Mouse (Mus musculus): ENCODE results near the gene Dennd2c. TPM values are rescaled to one million over a fixed set of nuclear protein-coding genes. Genes with fewer than 3 reads are reported as not detected.
"Not testable (repeated sequence)": the region's sequence is repeated elsewhere in the genome, so short reads cannot be mapped to it uniquely, and the experiment has no call there.

The Dennd2c gene
- polyA plus RNA-seq, 1 experiment from 2014 or later, result 6.5 TPM

DNA sequence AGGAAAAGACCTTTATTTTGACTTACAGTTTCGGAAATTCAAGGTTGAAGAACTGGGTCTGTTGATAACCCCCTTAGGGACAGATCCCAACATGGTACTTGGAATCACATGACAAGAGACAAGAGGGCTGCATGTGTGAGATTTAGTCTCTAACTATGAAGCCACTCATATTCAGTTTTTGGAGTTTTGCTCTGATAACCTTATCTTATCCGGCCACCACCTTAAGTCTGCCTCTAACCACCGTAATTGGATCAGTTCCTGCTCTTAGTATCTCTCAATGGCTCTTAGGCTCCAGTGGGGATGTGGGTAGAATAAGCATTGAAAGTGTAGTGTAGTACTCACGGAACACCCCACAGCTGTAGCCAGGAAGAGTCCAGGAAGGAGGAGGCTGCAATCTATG lies 74.3 kb downstream of the Dennd2c start:
- Histone ChIP-seq H3K4me2 (no peak overlapping the region), H3K36me3 (peaks cover 31% of the 10 kb centered on the region), H3K9ac (no peak overlapping the region), H3K9me3 (no peaks in the 10 kb centered on the region), H3K4me3 (replicated peaks) (no peak overlapping the region), H3K27ac (no peak overlapping the region), H3K4me1 (0 out of 2 replicates have a peak, but pooled peaks cover 6% of the 10 kb centered on the region), H3K27me3 (replicated peaks) (no peaks in the 10 kb centered on the region)
- peak; percentile 55; the same call in 1 of the 2 replicates for ATAC-seq (ENCODE audit: insufficient read depth, low FRiP score, low read depth)
- WGBS, result 91% methylated on average over 4 of the region's 4 CpGs

GRCm38 (mm10) chr3:103179527-103179926 lies 77.1 kb downstream of the Dennd2c start:
- ATAC-seq (ENCODE audit: insufficient read depth, low FRiP score, low read depth), result no peak

DNA sequence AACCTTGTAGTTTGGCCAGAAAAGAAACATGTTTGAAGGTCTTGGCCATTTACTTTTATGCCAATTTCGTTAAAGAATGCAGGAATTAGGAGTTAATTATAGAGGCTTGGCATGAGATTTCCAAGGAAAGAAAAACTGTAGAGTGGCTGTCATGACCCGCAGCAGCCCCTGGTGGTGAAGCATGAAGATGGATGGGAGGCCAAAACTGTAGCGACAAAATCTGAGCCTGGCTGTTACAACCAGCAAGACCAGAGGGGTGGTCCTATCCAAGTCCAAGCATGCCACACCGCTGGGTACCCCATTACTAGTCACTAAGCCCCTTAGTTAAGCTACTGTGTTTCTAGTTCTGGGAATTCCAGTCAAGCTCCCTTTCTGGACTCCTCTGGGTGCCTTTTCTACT lies 78.8 kb downstream of the Dennd2c start:
- Histone ChIP-seq H3K4me1 (no peaks in the 10 kb centered on the region), H3K9ac (no peak overlapping the region), H3K9me3 (no peaks in the 10 kb centered on the region), H3K36me3 (peaks cover 22% of the 10 kb centered on the region), H3K4me3 (replicated peaks) (no peak overlapping the region), H3K4me2 (no peak overlapping the region), H3K27ac (no peak overlapping the region), H3K27me3 (replicated peaks) (no peaks in the 10 kb centered on the region)
- ATAC-seq (ENCODE audit: insufficient read depth, low FRiP score, low read depth), result no peak
- 37% methylated on average over 4 of the region's 4 CpGs for WGBS

More at GRCm38 (mm10) chr3:103179527-103179926, 77.1 kb downstream of the Dennd2c start:
- 91% methylated on average over 9 of the region's 9 CpGs for WGBS
- no peak overlapping the region for H3K27ac ChIP-seq
- no peak overlapping the region for H3K4me3 ChIP-seq (replicated peaks)
- no peaks in the 10 kb centered on the region for H3K9me3 ChIP-seq
- no peaks in the 10 kb centered on the region for H3K27me3 ChIP-seq (replicated peaks)
- H3K9ac ChIP-seq, result no peak overlapping the region
- no peak overlapping the region for H3K4me2 ChIP-seq
- peaks cover 28% of the 10 kb centered on the region for H3K36me3 ChIP-seq
- no peaks in the 10 kb centered on the region for H3K4me1 ChIP-seq

- Histone ChIP-seq H3K27me3 (replicated peaks) (no peaks in the 10 kb centered on the region), H3K9me3 (no peaks in the 10 kb centered on the region), H3K4me1 (no peaks in the 10 kb centered on the region), H3K9ac (no peak overlapping the region), H3K27ac (no peak overlapping the region), H3K4me3 (replicated peaks) (no peak overlapping the region), H3K36me3 (peaks cover 11% of the 10 kb centered on the region), H3K4me2 (no peak overlapping the region)
- 77% methylated on average over 14 of the region's 14 CpGs for WGBS
- ATAC-seq (ENCODE audit: insufficient read depth, low FRiP score, low read depth), result no peak
Measured at GRCm38 (mm10) chr3:103182821-103183220, 80.4 kb downstream of the Dennd2c start.

- H3K4me2 ChIP-seq; H3K4me1 ChIP-seq; H3K4me3 ChIP-seq (replicated peaks); H3K27ac ChIP-seq; H3K9ac ChIP-seq; ATAC-seq (ENCODE audit: insufficient read depth, low FRiP score, low read depth); H3K9me3 ChIP-seq; H3K27me3 ChIP-seq (replicated peaks); H3K36me3 ChIP-seq: not testable (repeated sequence)
Measured at GRCm38 (mm10) chr3:103184467-103184866, 82.1 kb downstream of the Dennd2c start.

- Histone ChIP-seq H3K36me3 (no peaks in the 10 kb centered on the region), H3K4me2 (no peak overlapping the region), H3K9me3 (no peaks in the 10 kb centered on the region), H3K9ac (no peak overlapping the region), H3K27ac (no peak overlapping the region), H3K4me3 (replicated peaks) (no peak overlapping the region), H3K27me3 (replicated peaks) (no peaks in the 10 kb centered on the region), H3K4me1 (no peaks in the 10 kb centered on the region)
- ATAC-seq (ENCODE audit: insufficient read depth, low FRiP score, low read depth), result no peak
- WGBS, result 66% methylated on average over 5 of the region's 5 CpGs
Measured at GRCm38 (mm10) chr3:103188451-103188850, 86.0 kb downstream of the Dennd2c start.

DNA sequence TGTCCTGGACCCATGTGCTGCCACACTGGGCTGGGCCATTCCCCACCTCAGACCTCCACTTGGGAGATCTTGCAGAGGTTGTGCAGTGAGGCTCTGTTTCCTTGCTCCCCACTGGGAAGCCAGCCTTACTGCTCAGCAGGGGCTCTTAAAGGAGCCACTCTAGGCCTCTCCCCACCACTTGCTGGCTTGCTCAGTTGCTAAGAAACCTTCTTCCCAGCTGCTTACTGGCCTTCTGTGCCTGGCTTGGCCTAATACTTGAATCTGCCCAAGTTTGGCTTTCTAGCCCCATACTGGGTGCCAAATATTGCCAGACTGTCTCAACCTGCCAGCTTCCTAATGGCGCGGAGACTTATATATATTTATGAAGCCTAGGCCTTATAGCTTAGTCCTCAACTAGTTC lies 86.5 kb downstream of the Dennd2c start:
- no peak for ATAC-seq (ENCODE audit: insufficient read depth, low FRiP score, low read depth)
- Histone ChIP-seq H3K36me3 (no peaks in the 10 kb centered on the region), H3K4me1 (no peaks in the 10 kb centered on the region)

DNA sequence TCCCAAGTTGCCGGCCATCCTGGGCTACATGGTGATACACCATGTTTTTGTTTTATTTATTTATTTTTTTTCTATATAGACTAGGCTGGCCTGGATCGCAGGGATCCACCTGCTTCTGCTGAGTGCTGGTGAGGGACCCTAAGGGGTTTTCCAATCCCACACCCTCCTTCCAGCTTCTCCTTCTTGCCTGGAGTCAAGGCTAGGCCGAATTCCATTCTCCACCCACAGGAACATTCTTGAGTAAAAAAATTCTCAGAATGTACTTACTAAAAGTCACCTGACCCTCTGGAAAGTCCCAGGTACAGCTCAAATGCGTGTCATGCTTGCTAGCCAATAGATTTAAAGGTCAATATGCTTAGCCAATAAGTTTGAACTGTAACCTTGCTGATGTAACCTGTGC lies 89.8 kb downstream of the Dennd2c start:
- Histone ChIP-seq H3K4me2 (no peak overlapping the region), H3K4me3 (replicated peaks) (no peak overlapping the region), H3K36me3 (no peaks in the 10 kb centered on the region), H3K27ac (no peak overlapping the region), H3K9me3 (no peaks in the 10 kb centered on the region), H3K4me1 (no peaks in the 10 kb centered on the region), H3K27me3 (replicated peaks) (no peaks in the 10 kb centered on the region), H3K9ac (no peak overlapping the region)
- 88% methylated on average over 4 of the region's 4 CpGs for WGBS
- ATAC-seq (ENCODE audit: insufficient read depth, low FRiP score, low read depth), result no peak

More for the DNA sequence above, 86.5 kb downstream of the Dennd2c start:
- no peak overlapping the region for H3K4me2 ChIP-seq
- no peaks in the 10 kb centered on the region for H3K27me3 ChIP-seq (replicated peaks)
- H3K9me3 ChIP-seq, result no peaks in the 10 kb centered on the region
- 87% methylated on average over 2 of the region's 2 CpGs for WGBS
- H3K9ac ChIP-seq, result no peak overlapping the region
- no peak overlapping the region for H3K27ac ChIP-seq
- H3K4me3 ChIP-seq (replicated peaks), result no peak overlapping the region

- Histone ChIP-seq H3K9me3 (no peaks in the 10 kb centered on the region), H3K4me2 (no peak overlapping the region), H3K27me3 (replicated peaks) (no peaks in the 10 kb centered on the region), H3K4me3 (replicated peaks) (no peak overlapping the region), H3K4me1 (no peaks in the 10 kb centered on the region), H3K27ac (no peak overlapping the region), H3K9ac (no peak overlapping the region), H3K36me3 (no peaks in the 10 kb centered on the region)
- 68% methylated on average over 1 of the region's 1 CpGs for WGBS
- ATAC-seq (ENCODE audit: insufficient read depth, low FRiP score, low read depth), result no peak
Measured at GRCm38 (mm10) chr3:103193186-103193585, 90.8 kb downstream of the Dennd2c start.

DNA sequence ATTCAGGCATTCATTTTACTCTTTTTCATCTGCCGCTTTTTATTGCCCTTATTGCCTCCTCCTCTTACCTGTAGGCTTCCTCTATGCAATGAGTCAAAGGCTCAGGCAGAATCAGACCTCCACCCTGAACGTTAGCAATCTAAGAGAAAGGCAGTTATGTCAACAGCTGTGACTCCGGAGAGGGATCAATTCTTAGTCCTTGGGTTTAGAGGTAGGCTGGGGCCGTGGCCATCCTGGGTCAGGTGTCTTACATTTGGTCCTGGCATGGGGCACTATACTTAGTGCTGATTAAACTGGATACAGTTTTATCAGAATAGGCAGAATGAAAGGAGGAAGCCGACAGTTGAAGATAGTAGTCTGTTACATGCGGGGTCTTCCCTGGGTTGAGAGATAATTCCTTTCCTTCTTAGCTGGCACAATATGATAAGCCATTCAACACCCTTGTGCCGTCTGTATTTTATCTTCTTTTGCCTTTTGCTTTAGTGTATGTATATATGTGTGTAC lies 94.0 kb downstream of the Dennd2c start:
- peak; percentile 94 for ATAC-seq (ENCODE audit: insufficient read depth, low FRiP score, low read depth)
- 70% methylated on average over 7 of the region's 7 CpGs for WGBS
- H3K27me3 ChIP-seq (replicated peaks), result no peaks in the 10 kb centered on the region

DNA sequence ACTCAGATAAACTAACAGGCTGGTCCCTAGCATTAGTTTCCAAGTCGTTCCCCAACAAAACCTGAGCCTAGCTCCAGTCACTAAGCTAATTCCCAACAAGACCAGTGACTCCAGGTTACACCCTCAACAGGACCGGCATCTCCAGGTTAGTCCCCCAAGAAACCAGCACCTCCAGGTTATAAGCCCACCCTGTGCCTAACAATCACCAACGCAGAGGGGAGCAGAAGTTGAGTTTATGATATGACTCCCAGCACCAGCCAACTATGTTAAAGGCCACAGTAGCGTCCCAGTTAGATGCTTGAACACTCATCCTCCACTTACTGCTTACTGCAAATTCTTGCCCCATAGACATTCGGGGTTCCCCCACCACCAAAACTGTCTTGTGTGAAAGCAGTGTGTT lies 97.0 kb downstream of the Dennd2c start:
- Histone ChIP-seq H3K4me2 (no peak overlapping the region), H3K4me1 (no peaks in the 10 kb centered on the region), H3K4me3 (replicated peaks) (no peak overlapping the region), H3K9ac (no peak overlapping the region), H3K27me3 (replicated peaks) (no peaks in the 10 kb centered on the region), H3K9me3 (no peaks in the 10 kb centered on the region), H3K27ac (no peak overlapping the region), H3K36me3 (no peaks in the 10 kb centered on the region)
- ATAC-seq (ENCODE audit: insufficient read depth, low FRiP score, low read depth), result no peak
- WGBS, result 81% methylated on average over 5 of the region's 5 CpGs

More for the DNA sequence above, 94.0 kb downstream of the Dennd2c start:
- Histone ChIP-seq H3K9ac (no peak overlapping the region), H3K27ac (no peak overlapping the region), H3K36me3 (no peaks in the 10 kb centered on the region), H3K4me1 (no peaks in the 10 kb centered on the region), H3K9me3 (no peaks in the 10 kb centered on the region), H3K4me3 (replicated peaks) (no peak overlapping the region), H3K4me2 (no peak overlapping the region)

GRCm38 (mm10) chr3:103201105-103201504 lies 98.7 kb downstream of the Dennd2c start:
- not testable (repeated sequence) for H3K4me2 ChIP-seq; H3K9ac ChIP-seq; H3K4me1 ChIP-seq; H3K9me3 ChIP-seq; H3K27ac ChIP-seq; H3K27me3 ChIP-seq (replicated peaks); H3K36me3 ChIP-seq; ATAC-seq (ENCODE audit: insufficient read depth, low FRiP score, low read depth); H3K4me3 ChIP-seq (replicated peaks)
- WGBS, result 91% methylated on average over 7 of the region's 7 CpGs

DNA sequence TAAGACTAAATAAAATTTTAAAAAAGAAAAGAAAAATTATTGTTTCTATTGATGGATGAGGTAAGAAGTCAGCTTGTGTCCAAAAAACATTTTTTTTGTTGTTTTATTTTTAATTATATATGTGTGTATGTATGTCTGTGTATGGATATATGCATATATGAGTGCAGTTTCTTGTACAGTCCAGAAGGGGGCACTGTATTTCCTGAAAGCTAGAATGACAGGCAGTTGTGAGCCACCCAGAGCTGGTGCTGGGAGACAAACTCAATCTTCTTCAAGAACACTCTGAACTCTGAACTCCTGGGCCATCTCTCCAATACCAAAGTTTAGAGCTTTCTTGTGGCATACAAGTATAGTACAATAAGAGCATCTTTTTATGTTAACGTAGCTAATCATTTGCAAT lies 101.2 kb downstream of the Dennd2c start:
- Histone ChIP-seq H3K4me1 (no peaks in the 10 kb centered on the region), H3K36me3 (no peaks in the 10 kb centered on the region), H3K27ac (no peak overlapping the region), H3K27me3 (replicated peaks) (no peaks in the 10 kb centered on the region), H3K9me3 (no peaks in the 10 kb centered on the region), H3K9ac (no peak overlapping the region), H3K4me2 (no peak overlapping the region), H3K4me3 (replicated peaks) (no peak overlapping the region)
- 89% methylated on average over 1 of the region's 1 CpGs for WGBS
- no peak for ATAC-seq (ENCODE audit: insufficient read depth, low FRiP score, low read depth)
